Mouse (Mus musculus): ENCODE data around the gene Sh2d7.

Gene Sh2d7

GRCm38 (mm10) chr9:54538684-54539083, at the start of gene Sh2d7:
TSS of gene Sh2d7 (plus strand) at chr9:54538984.
- DNase-seq (ENCODE audit: low spot score): no peak

GRCm38 (mm10) chr9:54489599-54489998, 49.2 kb upstream of the Sh2d7 start:
- no peak for DNase-seq (ENCODE audit: low spot score)

GRCm38 (mm10) chr9:54490431-54490830, 48.4 kb upstream of the Sh2d7 start:
- DNase-seq (ENCODE audit: low spot score): no peak

DNA sequence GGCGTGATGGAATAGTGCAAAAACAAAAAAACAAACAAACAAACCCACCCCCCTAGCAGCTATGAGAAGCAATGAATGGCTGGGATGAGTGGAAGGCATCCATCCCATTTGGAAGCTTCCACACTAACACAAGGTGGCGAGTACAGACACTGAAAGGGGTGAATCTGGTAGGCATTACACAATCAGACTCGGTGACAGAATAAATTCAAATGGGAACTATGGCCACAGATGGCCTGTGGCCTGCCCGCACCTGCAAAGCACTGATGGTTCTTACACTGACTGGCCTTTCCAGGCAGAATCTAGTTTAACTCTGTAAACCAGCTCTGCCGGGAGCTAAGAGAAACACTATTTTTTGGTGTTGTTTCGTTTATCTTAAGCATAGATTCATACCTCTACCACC, 39.5 kb upstream of the Sh2d7 start:
- no peak for DNase-seq (ENCODE audit: low spot score)

DNA sequence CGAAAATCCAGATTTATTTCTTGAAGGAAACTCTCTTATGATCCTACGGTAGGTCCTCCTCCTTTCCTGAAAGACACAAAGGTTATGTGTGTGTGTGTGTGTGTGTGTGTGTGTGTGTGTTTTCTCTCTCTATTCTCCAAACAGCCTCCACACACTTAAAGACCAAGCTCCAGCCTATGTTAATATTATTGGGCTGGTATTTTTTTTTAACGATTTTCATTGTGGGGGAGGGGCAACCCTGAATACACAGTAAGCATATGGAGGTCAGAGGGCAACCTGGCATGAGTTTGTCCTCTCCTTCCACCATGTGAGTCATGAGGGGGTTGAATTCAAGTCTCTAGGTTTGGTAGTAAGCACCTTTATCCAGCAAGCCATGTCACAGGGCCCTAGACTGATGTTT, 39.0 kb upstream of the Sh2d7 start:
- no peak for DNase-seq (ENCODE audit: low spot score)

GRCm38 (mm10) chr9:54500832-54501452, 37.8 kb upstream of the Sh2d7 start:
- DNase-seq (ENCODE audit: low spot score): no peak

DNA sequence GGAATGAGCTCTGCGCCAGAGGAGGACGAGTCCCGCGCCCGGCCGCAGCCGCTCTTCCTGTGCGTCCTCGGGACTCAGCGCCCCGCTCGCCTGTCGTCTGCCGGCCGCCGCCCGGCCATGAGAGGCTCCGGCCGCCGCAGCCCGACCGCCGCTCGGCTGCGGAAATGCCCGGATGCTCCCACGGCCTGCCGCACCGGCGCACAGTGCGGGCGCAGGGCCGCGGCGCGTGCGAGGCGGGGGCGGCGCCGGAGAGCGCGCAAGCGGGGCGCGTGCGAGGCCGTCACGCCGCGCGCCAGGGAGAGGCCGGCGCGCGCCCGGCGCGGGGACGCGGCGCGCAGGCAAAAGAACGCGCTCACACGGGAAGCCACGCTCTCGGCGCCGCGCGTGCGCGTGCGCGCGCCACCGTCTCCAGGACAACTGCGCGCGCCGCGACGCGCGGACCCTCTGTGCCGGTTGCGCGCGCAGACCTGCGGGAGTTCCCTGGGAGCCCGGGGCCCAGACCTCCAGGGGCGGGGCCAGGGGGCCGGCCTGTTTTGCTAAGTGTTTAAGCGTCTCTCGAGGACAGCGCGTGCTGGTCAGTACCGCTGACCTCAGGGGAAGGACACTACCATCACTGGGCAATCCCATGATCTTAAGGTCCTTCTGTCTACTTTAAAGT, 37.2 kb upstream of the Sh2d7 start, which contains the start of gene Dmxl2:
Gene Dmxl2, minus strand, starts transcription at position 174 of the 658 bp plus-strand sequence.
- DNase-seq (ENCODE audit: low spot score): peak; percentile 90

GRCm38 (mm10) chr9:54502111-54502495, 36.7 kb upstream of the Sh2d7 start:
- DNase-seq (ENCODE audit: low spot score): no peak

- DNase-seq (ENCODE audit: low spot score): no peak
Measured at GRCm38 (mm10) chr9:54502873-54503272, 35.9 kb upstream of the Sh2d7 start.

GRCm38 (mm10) chr9:54515991-54516390, 22.8 kb upstream of the Sh2d7 start:
- no peak for DNase-seq (ENCODE audit: low spot score)

DNA sequence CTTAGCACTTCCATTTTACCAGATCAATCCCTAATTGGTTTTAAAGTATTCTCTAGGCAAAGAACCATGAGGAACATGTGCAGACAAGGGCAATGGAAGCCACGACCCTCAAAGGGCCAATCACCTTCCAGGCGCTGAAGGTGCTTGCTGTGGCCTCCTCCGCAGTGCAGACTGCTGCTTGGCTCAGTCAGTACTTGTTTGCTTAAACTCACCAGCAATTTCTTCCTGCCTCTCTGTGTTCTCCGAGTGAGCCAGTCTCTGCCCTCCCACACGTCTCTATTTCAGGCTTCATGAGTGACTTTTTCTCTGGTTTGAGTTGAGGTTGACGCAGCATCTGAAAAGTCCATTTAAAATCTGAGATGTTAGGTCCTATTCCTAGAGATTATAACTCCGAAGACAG, 19.9 kb upstream of the Sh2d7 start:
- no peak for DNase-seq (ENCODE audit: low spot score)

- no peak for DNase-seq (ENCODE audit: low spot score)
Measured at GRCm38 (mm10) chr9:54520286-54520685, 18.5 kb upstream of the Sh2d7 start.

- no peak for DNase-seq (ENCODE audit: low spot score)
Measured at GRCm38 (mm10) chr9:54527694-54528093, 11.1 kb upstream of the Sh2d7 start.

- DNase-seq (ENCODE audit: low spot score): no peak
Measured at GRCm38 (mm10) chr9:54529950-54530349, 8.8 kb upstream of the Sh2d7 start.

DNA sequence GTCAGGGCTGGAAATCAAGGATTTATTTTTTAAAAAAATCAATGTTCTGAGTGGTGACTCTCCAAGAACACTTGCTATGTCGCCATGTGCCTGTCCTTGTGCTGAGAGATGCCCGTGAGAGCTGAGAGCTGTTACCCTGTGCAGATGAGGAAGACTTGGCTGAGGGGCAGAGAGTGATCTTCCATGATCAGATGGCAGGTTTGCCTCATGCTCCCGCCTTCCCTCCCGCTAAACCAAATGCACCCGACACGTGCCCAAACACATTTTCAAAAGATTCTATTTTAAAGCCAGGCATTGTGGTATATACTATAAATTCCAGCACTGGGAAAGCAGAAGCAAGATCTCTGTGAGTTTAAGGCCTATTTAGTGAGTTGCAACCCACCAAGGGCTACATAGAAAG, 7.9 kb upstream of the Sh2d7 start:
- DNase-seq (ENCODE audit: low spot score): no peak

DNA sequence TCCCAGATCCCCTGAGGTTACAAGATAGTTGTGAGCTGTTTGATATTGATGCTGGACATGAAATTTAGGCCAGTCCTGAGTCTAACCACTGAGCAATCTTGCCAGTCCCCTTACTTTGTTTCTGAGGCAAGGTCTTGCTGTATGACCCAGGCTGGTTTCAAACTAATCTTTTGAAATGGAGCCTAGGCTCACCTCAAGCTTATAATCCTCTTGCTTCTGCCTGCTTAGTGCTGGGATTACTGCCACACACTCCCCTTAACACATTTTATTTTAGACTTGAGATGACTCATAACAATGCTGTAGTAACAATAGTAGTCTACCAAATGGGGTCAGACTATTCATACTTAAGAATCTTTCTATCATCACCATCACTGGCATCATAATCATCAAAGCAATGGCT, 7.4 kb upstream of the Sh2d7 start:
- DNase-seq (ENCODE audit: low spot score): no peak

DNA sequence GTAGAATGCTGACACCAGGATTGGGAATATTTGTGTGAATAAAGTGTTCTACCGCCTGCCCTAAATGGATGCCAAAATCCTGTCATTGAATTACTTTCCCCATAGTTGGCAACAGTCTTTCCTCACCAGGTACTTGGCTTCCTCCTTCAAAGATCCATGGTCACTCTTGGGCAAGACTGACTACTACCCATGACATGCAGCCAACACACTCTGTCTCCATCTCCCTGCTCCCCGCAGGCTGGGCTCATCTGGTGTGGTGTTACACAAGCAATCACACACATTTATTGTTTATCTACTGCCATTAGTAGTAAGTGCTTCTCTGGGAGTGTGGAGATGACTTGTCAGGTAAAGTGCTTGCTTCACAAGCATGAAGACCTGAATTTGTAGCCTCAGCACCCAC, 5.9 kb upstream of the Sh2d7 start:
- DNase-seq (ENCODE audit: low spot score): no peak

GRCm38 (mm10) chr9:54533975-54534374, 4.8 kb upstream of the Sh2d7 start:
- no peak for DNase-seq (ENCODE audit: low spot score)

DNA sequence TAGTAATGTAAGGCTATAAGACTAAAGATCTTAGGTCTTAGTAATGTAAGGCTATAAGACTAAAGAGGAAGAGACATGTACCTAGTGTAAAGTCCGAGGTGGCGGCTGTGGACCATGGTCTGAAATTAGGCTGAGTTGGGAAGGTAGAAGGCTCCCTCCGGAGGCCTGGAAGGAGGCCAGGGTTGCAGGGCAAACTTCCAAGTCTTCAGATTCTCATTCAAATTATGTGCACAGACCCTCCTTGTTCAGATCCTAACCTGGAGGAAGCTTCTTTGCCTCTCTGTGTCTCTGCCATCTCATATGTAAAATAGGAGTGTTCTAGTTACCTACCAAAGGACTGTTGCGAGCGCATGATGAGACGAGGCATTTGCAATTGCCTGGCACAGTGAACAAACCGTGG, 2.5 kb upstream of the Sh2d7 start:
- DNase-seq (ENCODE audit: low spot score): no peak

GRCm38 (mm10) chr9:54537030-54537429, 1.8 kb upstream of the Sh2d7 start:
- DNase-seq (ENCODE audit: low spot score): no peak

DNA sequence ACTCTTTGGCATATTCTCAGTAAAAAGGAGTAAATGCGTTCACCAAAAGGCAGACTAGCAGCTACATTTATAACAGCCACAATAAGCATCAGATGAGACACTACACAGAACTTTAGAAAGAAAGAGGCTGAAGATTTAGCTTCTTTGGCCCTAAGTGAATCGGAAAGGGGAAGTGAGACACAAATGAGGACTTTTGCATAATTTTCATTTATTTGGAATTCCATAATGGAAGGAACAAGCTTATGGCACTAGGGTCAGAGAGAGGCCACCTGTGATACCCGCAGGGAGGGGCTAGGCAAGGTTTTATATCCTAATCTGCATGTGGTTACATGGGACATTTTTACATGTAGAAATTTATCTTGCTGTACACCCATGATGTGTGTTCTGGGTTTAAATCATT, 1.3 kb upstream of the Sh2d7 start:
- no peak for DNase-seq (ENCODE audit: low spot score)

GRCm38 (mm10) chr9:54538244-54538643, 540 bp upstream of the Sh2d7 start:
- DNase-seq (ENCODE audit: low spot score): no peak

DNA sequence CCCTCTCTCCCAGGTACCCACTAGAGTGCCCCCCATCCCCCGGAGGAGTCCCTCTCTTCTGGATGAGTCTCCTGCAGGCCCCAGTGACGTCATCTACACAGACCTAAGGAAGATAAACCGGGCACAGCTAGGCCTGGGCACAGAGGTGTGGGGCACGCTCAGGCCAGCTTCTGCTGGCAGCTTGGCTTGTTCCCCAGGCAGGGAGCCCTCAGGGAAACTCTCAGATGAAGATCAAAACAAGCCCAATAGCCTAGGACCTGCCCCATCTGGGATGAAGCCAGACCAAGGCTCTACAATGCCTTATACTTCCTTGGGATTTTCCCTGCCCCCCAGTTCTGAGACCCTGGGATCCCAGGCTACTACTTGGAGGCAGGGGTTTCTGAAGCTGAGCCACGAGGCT, 2.0 kb downstream of the Sh2d7 start:
- no peak for DNase-seq (ENCODE audit: low spot score)

All from lung, postnatal 25 days (tissue).